Mouse (Mus musculus) left cerebral cortex, adult 9 months (tissue): ENCODE results near the gene Zswim8.

Experiments
- DNase-seq, 2 experiments: peaks; one replicate each; pipeline ENCODE4 v3.0.0; 2022; ENCODE audit warnings: low spot score in 2 of 2

Zswim8 gene

GRCm38 (mm10) chr14:20771941-20772340 lies 64.6 kb downstream of the Zswim8 start:
- DNase-seq: no peak

- no peak for DNase-seq
Measured at GRCm38 (mm10) chr14:20772808-20773207, 65.5 kb downstream of the Zswim8 start.
